ENCODE assay signal across 8 mouse cellular contexts in the genomic region with DNA sequence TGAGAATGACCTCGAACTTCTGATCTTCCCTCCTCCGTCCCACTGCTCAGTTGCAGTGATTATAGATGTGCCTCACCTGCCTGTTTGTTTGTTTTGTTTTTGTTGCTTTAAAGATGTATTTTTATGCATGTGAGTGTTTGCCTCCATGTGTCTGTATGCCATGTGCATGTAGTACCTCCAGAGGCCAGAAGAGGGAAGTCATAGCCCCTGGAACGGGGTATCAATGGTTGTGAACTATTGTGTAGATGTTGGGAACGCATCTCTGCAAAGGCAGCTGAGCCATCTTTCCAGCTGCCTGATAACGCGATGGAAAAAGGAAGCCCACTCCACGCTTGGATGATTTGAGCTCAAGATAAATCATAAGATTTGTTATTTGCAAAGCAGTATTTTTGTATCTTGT.
DNase-seq lines count a peak whose midpoint lies in the region; ATAC-seq and TF ChIP-seq lines count a peak whose summit lies in the region.

No protein-coding gene starts in this region.

- H3K27ac ChIP-seq in heart, postnatal 0 days (ENCODE audit: low read depth), result no peak overlapping the region
- H3K27ac ChIP-seq in embryonic facial prominence, embryonic 10.5 days (replicated peaks), result no peak overlapping the region
- H3K27ac ChIP-seq in heart, embryonic 12.5 days (ENCODE audit: poor library complexity, severe bottlenecking), result no peak overlapping the region

- no peaks in the 10 kb centered on the region for H3K27me3 ChIP-seq in heart, postnatal 0 days (ENCODE audit: control insufficient read depth, insufficient read depth, low read length)
- no peaks in the 10 kb centered on the region for H3K27me3 ChIP-seq in embryonic facial prominence, embryonic 10.5 days (replicated peaks; ENCODE audit: low read depth, poor library complexity, severe bottlenecking)
- no peaks in the 10 kb centered on the region; the same call in 1 of the 2 replicates for H3K27me3 ChIP-seq in heart, embryonic 12.5 days (replicated peaks)

- 69% methylated on average over 7 of the region's 7 CpGs for WGBS in heart, postnatal 0 days
- 73% methylated on average over 7 of the region's 7 CpGs for WGBS in embryonic facial prominence, embryonic 10.5 days
- WGBS in heart, embryonic 12.5 days, result 68% methylated on average over 7 of the region's 7 CpGs

- H3K9ac ChIP-seq in heart, postnatal 0 days (replicated peaks; ENCODE audit: low read depth, low read length), result no peak overlapping the region
- no peak overlapping the region for H3K9ac ChIP-seq in heart, embryonic 12.5 days

- no peaks in the 10 kb centered on the region for H3K4me1 ChIP-seq in heart, postnatal 0 days (ENCODE audit: control insufficient read depth, insufficient read depth)
- H3K4me1 ChIP-seq in embryonic facial prominence, embryonic 10.5 days, result peaks cover 6% of the 10 kb centered on the region
- H3K4me1 ChIP-seq in heart, embryonic 12.5 days (replicated peaks), result no peaks in the 10 kb centered on the region

- H3K4me2 ChIP-seq in heart, postnatal 0 days (ENCODE audit: low read depth, low read length), result no peak overlapping the region
- H3K4me2 ChIP-seq in heart, embryonic 12.5 days, result no peak overlapping the region

- no peak overlapping the region for H3K4me3 ChIP-seq in heart, postnatal 0 days (ENCODE audit: low read depth, low read length)
- H3K4me3 ChIP-seq in embryonic facial prominence, embryonic 10.5 days, result no peak overlapping the region
- H3K4me3 ChIP-seq in heart, embryonic 12.5 days, result no peak overlapping the region

- H3K36me3 ChIP-seq in heart, postnatal 0 days (replicated peaks; ENCODE audit: control insufficient read depth, insufficient read depth, low read length), result no peaks in the 10 kb centered on the region
- H3K36me3 ChIP-seq in embryonic facial prominence, embryonic 10.5 days (replicated peaks), result no peaks in the 10 kb centered on the region
- no peaks in the 10 kb centered on the region for H3K36me3 ChIP-seq in heart, embryonic 12.5 days

- TF ChIP-seq CTCF in heart, postnatal 0 days (IDR thresholded peaks at IDR 0.05; ENCODE audit: low read depth), result peak; percentile 60

- DNase-seq in heart, postnatal 0 days (ENCODE audit: low spot score), result no peak
- DNase-seq in heart, postnatal 25 days (ENCODE audit: low spot score), result no peak
- peak; percentile 58 for DNase-seq in right cerebral cortex, postnatal 4 days
- no peak for DNase-seq in right cerebral cortex, adult 2 months (ENCODE audit: low spot score in 2 of 2)
- DNase-seq in embryonic facial prominence, embryonic 10.5 days (ENCODE audit: low spot score), result peak; percentile 28
- DNase-seq in thymus, postnatal 0 days (ENCODE audit: low spot score), result peak; percentile 61
- no peak for DNase-seq in frontal cortex, postnatal 14 days (ENCODE audit: low spot score in 2 of 2)

- H3K9me3 ChIP-seq in heart, postnatal 0 days (replicated peaks; ENCODE audit: control insufficient read depth, low read length), result no peaks in the 10 kb centered on the region
- no peaks in the 10 kb centered on the region for H3K9me3 ChIP-seq in embryonic facial prominence, embryonic 10.5 days
- H3K9me3 ChIP-seq in heart, embryonic 12.5 days (replicated peaks), result no peaks in the 10 kb centered on the region

- TF ChIP-seq EP300 in heart, postnatal 0 days (IDR thresholded peaks at IDR 0.05; ENCODE audit: low read depth), result no peak

- intact Hi-C loops in heart, postnatal 25 days (cut with DNase I), result no loop called here

- no peak for ATAC-seq in heart, postnatal 0 days (ENCODE audit: insufficient read depth, low read depth)
- ATAC-seq in heart, embryonic 12.5 days (ENCODE audit: insufficient number of reproducible peaks, low FRiP score), result no peak

Comparison
In these comparisons a context has a peak if more than half of its experiments do, and no peak if none do; other contexts are left out.
1. DNase-seq: peak in right cerebral cortex, postnatal 4 days (single experiment), embryonic facial prominence, embryonic 10.5 days (single experiment) and thymus, postnatal 0 days (single experiment); none in heart, postnatal 0 days (single experiment), heart, postnatal 25 days (single experiment), right cerebral cortex, adult 2 months (0 of 2) and frontal cortex, postnatal 14 days (0 of 2).